In the genomic region with DNA sequence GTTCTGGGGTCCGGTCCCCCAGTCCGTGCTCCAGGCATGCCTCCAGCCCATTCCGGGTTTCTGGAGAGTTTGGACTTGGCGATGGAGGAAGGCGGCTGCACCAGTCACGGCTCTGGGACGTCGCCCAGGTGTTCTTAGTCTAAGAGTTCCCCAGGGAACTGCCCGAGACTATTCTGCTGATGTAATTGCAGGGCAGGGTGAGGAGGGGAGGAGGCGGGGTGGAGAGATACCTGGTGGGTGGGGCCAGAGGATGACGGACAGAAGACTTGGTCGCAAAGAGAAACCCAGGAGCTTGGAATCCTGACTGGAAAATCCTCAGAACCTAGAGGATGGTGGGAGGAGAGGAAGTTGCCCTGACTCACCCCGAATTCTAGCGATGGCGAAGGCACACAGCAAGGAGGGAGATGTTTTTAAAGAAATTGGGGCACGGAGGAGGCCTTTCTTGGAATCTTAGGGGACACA, we compare ENCODE assay signal across 8 mouse cellular contexts. TPM values are rescaled to one million over a fixed set of nuclear protein-coding genes. Genes with fewer than 3 reads are reported as not detected.
A peak's percentile ranks its signal among the peaks of the same experiment; 100 is the strongest.
DNase-seq lines count a peak whose midpoint lies in the region; ATAC-seq and TF ChIP-seq lines count a peak whose summit lies in the region.

No protein-coding gene starts in this region.

- peaks cover 2 to 5% of the 10 kb centered on the region in 2 experiments; a peak in 3 of 4 replicates for H3K4me1 ChIP-seq in heart, embryonic 14.5 days (ENCODE audit: control insufficient read depth in 2 of 2, insufficient read depth in 2 of 2, low read length in 2 of 2)
- peaks cover 8% of the 10 kb centered on the region; the same call in 1 of the 2 replicates for H3K4me1 ChIP-seq in hindbrain, embryonic 13.5 days (replicated peaks)
- H3K4me1 ChIP-seq in midbrain, embryonic 12.5 days, result peaks cover 10% of the 10 kb centered on the region
- H3K4me1 ChIP-seq in thymus, adult 2 months (replicated peaks; ENCODE audit: control insufficient read depth, insufficient read depth, low read length), result peaks cover 3% of the 10 kb centered on the region; the same call in 1 of the 2 replicates

- no peak for ATAC-seq in heart, embryonic 14.5 days (ENCODE audit: insufficient number of reproducible peaks, insufficient read depth, low FRiP score, low read depth)
- ATAC-seq in hindbrain, embryonic 13.5 days (ENCODE audit: low FRiP score), result no peak
- no peak for ATAC-seq in midbrain, embryonic 12.5 days (ENCODE audit: low FRiP score, low read depth)

- TF ChIP-seq CTCF in thymus, adult 2 months (IDR thresholded peaks at IDR 0.05; ENCODE audit: borderline replicate concordance, control insufficient read depth, extremely low read depth, insufficient read depth, low read length, poor library complexity), result no peak

- no peaks in the 10 kb centered on the region for H3K9me3 ChIP-seq in heart, embryonic 14.5 days (ENCODE audit: control insufficient read depth, low read length)
- H3K9me3 ChIP-seq in hindbrain, embryonic 13.5 days, result no peaks in the 10 kb centered on the region
- H3K9me3 ChIP-seq in midbrain, embryonic 12.5 days, result no peaks in the 10 kb centered on the region

- WGBS in heart, embryonic 14.5 days, result 5% methylated on average over 16 of the region's 16 CpGs
- WGBS in hindbrain, embryonic 13.5 days, result 4% methylated on average over 16 of the region's 16 CpGs
- 4% methylated on average over 16 of the region's 16 CpGs for WGBS in midbrain, embryonic 12.5 days
- 13% methylated on average over 16 of the region's 16 CpGs for WGBS in thymus, adult 2 months

- H3K36me3 ChIP-seq in heart, embryonic 14.5 days (ENCODE audit: control insufficient read depth, insufficient read depth, low read length), result no peaks in the 10 kb centered on the region
- H3K36me3 ChIP-seq in hindbrain, embryonic 13.5 days, result no peaks in the 10 kb centered on the region
- no peaks in the 10 kb centered on the region for H3K36me3 ChIP-seq in midbrain, embryonic 12.5 days
- no peaks in the 10 kb centered on the region for H3K36me3 ChIP-seq in thymus, adult 2 months (ENCODE audit: control insufficient read depth, insufficient read depth, low read length)

- intact Hi-C loops in heart, postnatal 25 days (cut with DNase I), result no loop called here
- intact Hi-C loops in left cerebral cortex, postnatal 25 days (cut with DNase I), result no loop called here

- peak overlapping the region; percentile 46 for H3K4me2 ChIP-seq in heart, embryonic 14.5 days (ENCODE audit: low read length)
- H3K4me2 ChIP-seq in hindbrain, embryonic 13.5 days, result peak overlapping the region; percentile 49
- H3K4me2 ChIP-seq in midbrain, embryonic 12.5 days (replicated peaks), result peak overlapping the region; percentile 31; the same call in 1 of the 2 replicates

- TF ChIP-seq POLR2A in thymus, adult 2 months (IDR thresholded peaks at IDR 0.05; ENCODE audit: control insufficient read depth, extremely low read depth, insufficient read depth, low read length, poor library complexity), result no peak

- no peak overlapping the region for H3K27ac ChIP-seq in heart, embryonic 14.5 days (replicated peaks in 1 of 2; ENCODE audit: control insufficient read depth in 1 of 2, insufficient read depth in 1 of 2, low read depth in 2 of 2, low read length in 2 of 2)
- no peak overlapping the region for H3K27ac ChIP-seq in hindbrain, embryonic 13.5 days
- no peak overlapping the region for H3K27ac ChIP-seq in midbrain, embryonic 12.5 days (replicated peaks)
- H3K27ac ChIP-seq in thymus, adult 2 months (ENCODE audit: control insufficient read depth, insufficient read depth, low read length), result no peak overlapping the region

- DNase-seq in heart, postnatal 25 days (ENCODE audit: low spot score), result no peak
- DNase-seq in cerebellum, postnatal 14 days, result peak; percentile 28 to 39
- DNase-seq in left cerebral cortex, postnatal 25 days (ENCODE audit: low spot score in 2 of 2), result peak; percentile 25 to 78
- DNase-seq in thymus, adult 2 months, result no peak
- no peak for DNase-seq in spleen, postnatal 36 days (ENCODE audit: low spot score in 2 of 2)

- H3K9ac ChIP-seq in heart, embryonic 14.5 days (ENCODE audit: low read length), result no peak overlapping the region
- H3K9ac ChIP-seq in hindbrain, embryonic 13.5 days, result peak overlapping the region; percentile 46
- H3K9ac ChIP-seq in midbrain, embryonic 12.5 days (replicated peaks), result no peak overlapping the region

- 0 out of 4 replicates have a peak overlapping the region, but pooled peaks of 1 of the 2 experiments have one; percentile 3 for H3K4me3 ChIP-seq in heart, embryonic 14.5 days (ENCODE audit: control insufficient read depth in 1 of 2, insufficient read depth in 1 of 2, low read depth in 1 of 2, low read length in 2 of 2)
- peak overlapping the region; percentile 15 for H3K4me3 ChIP-seq in hindbrain, embryonic 13.5 days
- H3K4me3 ChIP-seq in midbrain, embryonic 12.5 days, result peak overlapping the region; percentile 13; the same call in 1 of the 2 replicates
- H3K4me3 ChIP-seq in thymus, adult 2 months (ENCODE audit: control insufficient read depth, insufficient read depth, low read length), result no peak overlapping the region

- H3K27me3 ChIP-seq in heart, embryonic 14.5 days (ENCODE audit: control insufficient read depth, insufficient read depth, low read length), result peaks cover 18% of the 10 kb centered on the region
- H3K27me3 ChIP-seq in hindbrain, embryonic 13.5 days, result peaks cover 29% of the 10 kb centered on the region; the same call in 1 of the 2 replicates
- H3K27me3 ChIP-seq in midbrain, embryonic 12.5 days, result peaks cover 49% of the 10 kb centered on the region
- H3K27me3 ChIP-seq in thymus, adult 2 months (ENCODE audit: control insufficient read depth, insufficient read depth, low read length), result no peaks in the 10 kb centered on the region; the same call in 1 of the 2 replicates

RNA-seq across cellular contexts. Expression of a gene that starts 22.2 kb away (rescaled TPM):
- not detected in 2 replicates for polyA plus RNA-seq in heart, embryonic 14.5 days (2014; fragmentation: Nextera tagmentation; extraction: Ambion mirVana)
- total RNA-seq in heart, postnatal 25 days (2021), result not detected
- not detected in 2 replicates for polyA plus RNA-seq in hindbrain, embryonic 13.5 days (2015; fragmentation: Nextera tagmentation; extraction: Ambion mirVana)
- total RNA-seq in left cerebral cortex, postnatal 25 days (2021), result not detected
- not detected in 2 replicates for polyA plus RNA-seq in midbrain, embryonic 12.5 days (2016; fragmentation: Nextera tagmentation; extraction: Ambion mirVana)
- 0.59 and 0.77 TPM in 2 replicates for polyA plus RNA-seq in thymus, adult 2 months (2012; rRNA removed)

RNA-seq across cellular contexts. Expression of a gene that starts 34.6 kb away (rescaled TPM):
- polyA plus RNA-seq in heart, embryonic 14.5 days (2014; fragmentation: Nextera tagmentation; extraction: Ambion mirVana), result not detected in 2 replicates
- not detected for total RNA-seq in heart, postnatal 25 days (2021)
- not detected in 2 replicates for polyA plus RNA-seq in hindbrain, embryonic 13.5 days (2015; fragmentation: Nextera tagmentation; extraction: Ambion mirVana)
- total RNA-seq in left cerebral cortex, postnatal 25 days (2021), result not detected
- polyA plus RNA-seq in midbrain, embryonic 12.5 days (2016; fragmentation: Nextera tagmentation; extraction: Ambion mirVana), result not detected in 2 replicates
- polyA plus RNA-seq in thymus, adult 2 months (2012; rRNA removed), result 0.37 and 0.78 TPM in 2 replicates

RNA-seq across cellular contexts. Expression of a gene that starts 36.3 kb away (rescaled TPM):
- polyA plus RNA-seq in heart, embryonic 14.5 days (2014; fragmentation: Nextera tagmentation; extraction: Ambion mirVana), result 1.6 and 2.1 TPM in 2 replicates
- total RNA-seq in heart, postnatal 25 days (2021), result under 1 TPM; 0.68 to 0.84 TPM
- 11.3 and 11.8 TPM in 2 replicates for polyA plus RNA-seq in hindbrain, embryonic 13.5 days (2015; fragmentation: Nextera tagmentation; extraction: Ambion mirVana)
- total RNA-seq in left cerebral cortex, postnatal 25 days (2021), result 10 to 100 TPM; 81.6 to 91.4 TPM
- 9.2 and 13.9 TPM in 2 replicates for polyA plus RNA-seq in midbrain, embryonic 12.5 days (2016; fragmentation: Nextera tagmentation; extraction: Ambion mirVana)
- 7.6 and 9.1 TPM in 2 replicates for polyA plus RNA-seq in thymus, adult 2 months (2012; rRNA removed)

RNA-seq across cellular contexts. Expression of a gene that starts 50.8 kb away (rescaled TPM):
- polyA plus RNA-seq in heart, embryonic 14.5 days (2014; fragmentation: Nextera tagmentation; extraction: Ambion mirVana), result 8.4 and 8.6 TPM in 2 replicates
- total RNA-seq in heart, postnatal 25 days (2021), result 1 to 10 TPM; 5.0 to 5.6 TPM
- 5.2 and 5.3 TPM in 2 replicates for polyA plus RNA-seq in hindbrain, embryonic 13.5 days (2015; fragmentation: Nextera tagmentation; extraction: Ambion mirVana)
- total RNA-seq in left cerebral cortex, postnatal 25 days (2021), result 1 to 10 TPM; 1.8 to 3.1 TPM
- polyA plus RNA-seq in midbrain, embryonic 12.5 days (2016; fragmentation: Nextera tagmentation; extraction: Ambion mirVana), result 6.3 TPM in 2 replicates
- polyA plus RNA-seq in thymus, adult 2 months (2012; rRNA removed), result 180 and 194 TPM in 2 replicates

RNA-seq across cellular contexts. Expression of a gene that starts 52.6 kb away (rescaled TPM):
- not detected in 2 replicates for polyA plus RNA-seq in heart, embryonic 14.5 days (2014; fragmentation: Nextera tagmentation; extraction: Ambion mirVana)
- total RNA-seq in heart, postnatal 25 days (2021), result not detected
- not detected in 2 replicates for polyA plus RNA-seq in hindbrain, embryonic 13.5 days (2015; fragmentation: Nextera tagmentation; extraction: Ambion mirVana)
- total RNA-seq in left cerebral cortex, postnatal 25 days (2021), result not detected
- polyA plus RNA-seq in midbrain, embryonic 12.5 days (2016; fragmentation: Nextera tagmentation; extraction: Ambion mirVana), result not detected in 2 replicates
- 2.1 and 2.4 TPM in 2 replicates for polyA plus RNA-seq in thymus, adult 2 months (2012; rRNA removed)

Comparison
In these comparisons a context has a peak if more than half of its experiments do, and no peak if none do; other contexts are left out.
1. DNase-seq: peak in cerebellum, postnatal 14 days (2 of 2) and left cerebral cortex, postnatal 25 days (2 of 2); none in heart, postnatal 25 days (single experiment), thymus, adult 2 months (single experiment) and spleen, postnatal 36 days (0 of 2).
2. Peak in every context shown above with its lines, with median percentiles within 50 percentile points of each other: H3K4me2 ChIP-seq.